Mouse (Mus musculus) cerebellum, postnatal 4 days (tissue): ENCODE measurements at regions not wholly inside any gene's neighbourhood (a gene's known extent, or its start where the extent isn't known, plus 50 kb on each side); places are given as distances from the start of the nearest gene placed in this dataset.
"Not testable (repeated sequence)": the region's sequence is repeated elsewhere in the genome, so short reads cannot be mapped to it uniquely, and the experiment has no call there.

Experiments used
- DNase-seq, 2 experiments: peaks; one replicate each; pipeline ENCODE4 v3.0.0; 2022; ENCODE audit warnings: low spot score in 2 of 2, mixed read lengths in 1 of 2

GRCm38 (mm10) chr13:6855199-6856148 lies 206.9 kb upstream of the Pfkp start:
- DNase-seq = no peak

- no peak for DNase-seq
These were observed 188.9 kb upstream of the Pfkp start for GRCm38 (mm10) chr13:6837446-6837845.

- no peak for DNase-seq
These were observed 188.5 kb upstream of the Pfkp start for GRCm38 (mm10) chr13:6837075-6837422.

- peak; percentile 50 to 66 for DNase-seq
These were observed 187.9 kb upstream of the Pfkp start for GRCm38 (mm10) chr13:6836351-6837074.

GRCm38 (mm10) chr13:6829882-6830281 lies 181.3 kb upstream of the Pfkp start:
- DNase-seq = no peak

GRCm38 (mm10) chr13:6829346-6829745 lies 180.8 kb upstream of the Pfkp start:
- no peak for DNase-seq

- not testable (repeated sequence) for DNase-seq
These were observed 180.2 kb upstream of the Pfkp start for GRCm38 (mm10) chr13:6828601-6829330.

GRCm38 (mm10) chr13:6802243-6803157 lies 153.9 kb upstream of the Pfkp start:
- no peak for DNase-seq

GRCm38 (mm10) chr13:6767936-6768588 lies 119.5 kb upstream of the Pfkp start:
- no peak for DNase-seq

GRCm38 (mm10) chr13:6757151-6757550 lies 108.6 kb upstream of the Pfkp start:
- DNase-seq = no peak

- DNase-seq = no peak
These were observed 103.0 kb upstream of the Pfkp start for GRCm38 (mm10) chr13:6751599-6751998.

GRCm38 (mm10) chr13:6751149-6751548 lies 102.6 kb upstream of the Pfkp start:
- DNase-seq = no peak

GRCm38 (mm10) chr13:6741916-6742315 lies 93.3 kb upstream of the Pfkp start:
- no peak for DNase-seq

GRCm38 (mm10) chr13:6736984-6737566 lies 88.5 kb upstream of the Pfkp start:
- DNase-seq = peak in 1 of 2 experiments; percentile 4
